Mouse (Mus musculus) small intestine, adult 2 months (tissue): ENCODE measurements around the gene Pkig. TPM values are rescaled to one million over a fixed set of nuclear protein-coding genes. Genes with fewer than 3 reads are reported as not detected.
"Not testable (repeated sequence)": the region's sequence is repeated elsewhere in the genome, so short reads cannot be mapped to it uniquely, and the experiment has no call there.

Experiments used
- H3K27ac ChIP-seq: fragments of 200-500 bp; 2 replicates; pipeline ENCODE4 v1.5.1; 2012; ENCODE audit warnings: low read depth, low read length, control low read depth, inconsistent platforms; ENCODE audit not compliant: insufficient read depth
- H3K27me3 ChIP-seq: fragments of 200-500 bp; 2 replicates; pipeline ENCODE4 v1.6.1; 2012; ENCODE audit warnings: mild to moderate bottlenecking, moderate library complexity, low read length, inconsistent platforms; ENCODE audit not compliant: control insufficient read depth, insufficient read depth
- H3K36me3 ChIP-seq: fragments of 200-500 bp; 2 replicates; pipeline ENCODE4 v1.6.1; 2012; ENCODE audit warnings: mild to moderate bottlenecking, low read length, control low read depth, inconsistent platforms; ENCODE audit not compliant: control insufficient read depth, insufficient read depth
- H3K4me1 ChIP-seq: fragments of 200-500 bp; 2 replicates; pipeline ENCODE4 v1.6.1; 2012; ENCODE audit warnings: low read length, inconsistent platforms, mixed read lengths; ENCODE audit not compliant: control insufficient read depth, insufficient read depth, insufficient read length
- H3K4me3 ChIP-seq: fragments of 200-500 bp; 2 replicates; pipeline ENCODE4 v1.5.1; 2012; ENCODE audit warnings: low read depth, mild to moderate bottlenecking, control low read depth, inconsistent platforms, low read length, moderate library complexity
- CTCF ChIP-seq: fragments of 200-500 bp; IDR thresholded peaks from 2 replicates; pipeline ENCODE4 v1.5.1; 2012; ENCODE audit warnings: low read depth, mild to moderate bottlenecking, control low read depth, inconsistent platforms, low read length, moderate library complexity, mixed read lengths; ENCODE audit not compliant: insufficient replicate concordance, insufficient read length; ENCODE audit errors: extremely low read depth
- POLR2A ChIP-seq: fragments of 200-500 bp; IDR thresholded peaks from 2 replicates; pipeline ENCODE4 v1.6.1; 2012; ENCODE audit warnings: low read depth, mild to moderate bottlenecking, control low read depth, inconsistent platforms, low read length, moderate library complexity
- WGBS: fragments of 180-500 bp; shearing (Covaris S2); methylation state at CpG from one replicate; pipeline ENCODE4 v1.1.7; 2018; 5-methylcytosine and 5-hydroxymethylcytosine counted together
- polyA plus RNA-seq: library from polyadenylated mRNA; depleted of rRNA; stranded (reverse); fragments of >200 nt; gene quantifications from 2 replicates; pipeline ENCODE4 v1.2.3, GENCODE M21; 2012

The Pkig gene
- polyA plus RNA-seq, 1 experiment, result 143 TPM

DNA sequence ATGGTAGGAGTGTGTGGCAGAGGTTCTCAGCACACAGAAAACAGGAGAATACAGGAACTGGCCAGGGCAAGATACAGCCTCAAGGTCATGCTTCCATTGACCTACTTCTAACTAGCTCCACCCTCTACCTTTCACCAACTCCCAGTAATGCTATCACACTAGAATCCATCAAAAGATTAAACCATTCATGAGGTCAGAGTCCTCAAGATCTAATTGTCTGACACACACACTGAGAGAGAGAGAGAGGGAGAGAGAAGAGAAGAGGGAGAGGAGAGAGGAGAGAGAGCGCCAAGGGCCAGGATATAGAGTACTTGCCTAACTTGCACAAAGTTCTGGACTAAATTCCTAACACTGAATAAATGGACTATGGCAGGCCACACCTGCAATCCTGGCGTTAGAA lies 24.2 kb downstream of the Pkig start:
- no peak overlapping the region for H3K4me3 ChIP-seq
- peaks cover 7% of the 10 kb centered on the region; the same call in 1 of the 2 replicates for H3K4me1 ChIP-seq
- no peaks in the 10 kb centered on the region for H3K36me3 ChIP-seq
- H3K27ac ChIP-seq, result no peak overlapping the region
- no peak for TF ChIP-seq POLR2A
- TF ChIP-seq CTCF, result no peak
- no peaks in the 10 kb centered on the region for H3K27me3 ChIP-seq
- WGBS, result 39% methylated on average over 2 of the region's 2 CpGs

DNA sequence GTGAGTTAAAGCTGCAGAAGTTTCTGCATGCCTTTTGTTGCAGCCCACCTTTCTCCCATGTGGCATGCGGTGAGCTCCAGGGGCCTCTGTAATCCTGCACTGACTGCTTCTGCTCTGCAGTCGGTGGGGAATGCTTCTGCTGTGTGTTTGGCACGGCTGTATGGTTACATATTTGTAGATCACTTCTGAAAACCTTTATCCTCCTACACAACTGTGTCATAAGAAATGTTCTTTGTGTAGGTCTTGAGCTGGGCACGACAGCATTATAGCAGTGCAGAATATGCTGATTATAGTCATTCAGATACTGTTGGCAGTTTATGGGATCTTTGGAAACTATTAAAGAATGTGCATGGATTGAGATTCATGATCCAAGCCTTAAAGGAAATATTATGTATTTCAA lies 27.1 kb downstream of the Pkig start:
- no peaks in the 10 kb centered on the region for H3K27me3 ChIP-seq
- no peak overlapping the region for H3K4me3 ChIP-seq
- H3K4me1 ChIP-seq, result peaks cover 14% of the 10 kb centered on the region; the same call in 1 of the 2 replicates
- TF ChIP-seq CTCF, result no peak
- TF ChIP-seq POLR2A, result no peak
- H3K27ac ChIP-seq, result 0 out of 2 replicates have a peak overlapping the region, but pooled peaks have one; percentile 36
- no peaks in the 10 kb centered on the region for H3K36me3 ChIP-seq
- 47% methylated on average over 4 of the region's 4 CpGs for WGBS

DNA sequence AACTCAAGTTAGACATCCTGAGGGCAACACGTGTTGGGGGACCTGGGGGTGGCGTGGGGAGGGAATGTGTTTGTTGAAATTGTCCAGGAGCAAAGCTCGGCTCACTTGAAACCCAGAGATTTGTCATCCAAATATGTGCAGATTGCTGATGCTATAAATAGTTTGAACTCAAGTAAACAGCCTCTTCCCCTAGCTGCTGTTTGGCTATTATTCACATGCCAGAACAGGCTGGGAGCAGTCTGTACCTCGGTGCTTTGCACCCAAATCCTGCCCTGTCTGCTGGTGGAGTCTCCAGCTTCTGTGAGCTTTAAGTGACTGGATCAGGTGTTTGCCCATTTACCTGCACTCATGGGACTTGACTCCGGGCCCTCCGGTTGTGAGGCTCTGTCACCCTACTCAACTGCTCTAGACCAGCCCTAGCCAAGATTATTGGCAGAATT lies 27.6 kb downstream of the Pkig start:
- 52% methylated on average over 6 of the region's 6 CpGs for WGBS
- peak overlapping the region; percentile 59 for H3K27ac ChIP-seq

DNA sequence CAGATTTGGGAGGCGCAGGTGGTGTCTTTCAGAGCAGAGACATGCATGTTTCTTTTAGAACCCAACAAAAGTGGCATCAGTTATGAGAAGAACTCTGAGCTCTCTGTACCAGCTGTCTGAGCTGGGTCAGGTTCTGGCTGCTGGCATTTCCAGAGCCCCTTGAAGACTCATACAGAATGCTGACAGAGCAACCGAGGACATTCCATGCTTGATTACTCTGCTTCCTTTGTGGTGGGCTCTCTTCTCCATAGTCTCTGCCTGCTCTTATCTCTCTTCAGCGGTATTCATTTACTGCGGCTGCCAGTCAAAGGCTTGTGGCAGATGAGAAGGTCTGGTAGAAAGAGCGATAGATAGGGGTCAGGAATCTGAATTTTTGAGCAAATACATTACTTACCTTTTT lies 28.0 kb downstream of the Pkig start:
- H3K27ac ChIP-seq, result peak overlapping the region; percentile 59
- no peaks in the 10 kb centered on the region for H3K27me3 ChIP-seq
- no peaks in the 10 kb centered on the region for H3K36me3 ChIP-seq
- 79% methylated on average over 5 of the region's 5 CpGs for WGBS
- H3K4me3 ChIP-seq, result no peak overlapping the region
- TF ChIP-seq POLR2A (no peak), CTCF (no peak)
- H3K4me1 ChIP-seq, result peaks cover 14% of the 10 kb centered on the region; the same call in 1 of the 2 replicates

More for the DNA sequence above, 27.6 kb downstream of the Pkig start:
- H3K4me1 ChIP-seq, result peaks cover 14% of the 10 kb centered on the region; the same call in 1 of the 2 replicates
- H3K4me3 ChIP-seq, result no peak overlapping the region
- no peaks in the 10 kb centered on the region for H3K27me3 ChIP-seq
- H3K36me3 ChIP-seq, result no peaks in the 10 kb centered on the region
- TF ChIP-seq CTCF (no peak), POLR2A (no peak; the same call in 1 of the 2 replicates)

DNA sequence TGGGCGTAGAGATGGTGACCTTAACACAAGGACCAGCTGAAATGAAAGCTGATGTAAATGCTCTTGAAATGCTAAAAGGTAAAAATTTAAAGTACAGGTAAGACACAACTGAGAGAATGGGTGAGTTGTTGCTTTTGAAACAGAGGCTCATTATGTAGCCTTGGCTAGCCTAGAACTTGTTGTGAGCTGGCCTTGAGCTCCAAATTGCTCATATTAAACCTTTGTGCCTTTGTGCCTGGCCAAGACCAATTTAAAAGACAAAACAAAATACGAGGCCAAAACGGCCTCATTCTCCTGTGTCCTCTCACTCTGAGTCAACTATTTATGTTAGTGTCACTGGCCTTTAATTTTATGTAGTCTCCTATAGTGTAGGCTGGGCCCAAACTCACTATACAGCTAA lies 28.7 kb downstream of the Pkig start:
- no peaks in the 10 kb centered on the region for H3K27me3 ChIP-seq
- no peaks in the 10 kb centered on the region for H3K36me3 ChIP-seq
- 68% methylated on average over 3 of the region's 3 CpGs for WGBS
- H3K4me1 ChIP-seq, result peaks cover 14% of the 10 kb centered on the region; the same call in 1 of the 2 replicates
- no peak overlapping the region for H3K4me3 ChIP-seq
- peak overlapping the region; percentile 19; the same call in 1 of the 2 replicates for H3K27ac ChIP-seq
- TF ChIP-seq CTCF (no peak), POLR2A (no peak)

DNA sequence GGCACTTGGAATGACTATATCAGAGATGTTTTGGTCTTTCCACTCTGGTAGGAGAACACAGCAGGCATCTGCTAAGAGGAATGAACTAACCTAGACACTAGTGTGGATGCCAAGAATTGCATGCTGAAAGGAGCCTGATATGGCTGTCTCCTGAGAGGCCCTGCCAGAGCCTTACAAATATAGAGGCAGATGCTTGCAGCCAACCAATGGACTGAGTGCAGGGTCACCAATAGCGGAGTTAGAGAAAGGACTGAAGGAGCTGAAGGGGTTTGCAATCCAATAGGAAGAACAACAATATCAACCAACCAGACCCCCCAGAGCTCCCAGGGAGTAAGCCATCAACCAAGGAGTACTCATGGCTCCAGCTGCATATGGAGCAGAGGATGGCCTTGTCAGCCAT lies 30.2 kb downstream of the Pkig start:
- not testable (repeated sequence) for H3K36me3 ChIP-seq
- WGBS, result 90% methylated on average over 1 of the region's 1 CpGs

DNA sequence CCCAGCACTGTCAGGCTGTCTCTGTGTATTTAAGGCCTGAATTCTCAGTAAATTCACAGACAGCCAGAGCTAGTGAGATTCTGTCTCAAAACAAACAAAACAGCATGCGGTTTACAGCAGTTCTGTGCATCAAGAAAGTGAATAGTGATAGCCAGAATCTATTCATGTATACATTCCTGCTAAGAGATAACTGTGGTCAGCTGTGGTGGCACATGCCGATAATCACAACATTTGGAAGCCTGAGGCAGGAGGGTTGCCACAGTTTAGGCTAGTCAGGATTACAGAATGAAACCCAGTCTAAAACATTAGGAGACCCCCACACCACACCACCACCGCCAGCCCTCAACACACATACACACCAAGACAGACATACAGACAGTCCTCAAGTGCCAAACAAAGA lies 31.6 kb downstream of the Pkig start:
- 65% methylated on average over 3 of the region's 3 CpGs for WGBS
- no peak overlapping the region for H3K27ac ChIP-seq
- TF ChIP-seq POLR2A (no peak), CTCF (no peak)

More for the DNA sequence above, 30.2 kb downstream of the Pkig start:
- H3K27me3 ChIP-seq, H3K27ac ChIP-seq, H3K4me3 ChIP-seq: not testable (repeated sequence)
- peaks cover 12% of the 10 kb centered on the region; the same call in 1 of the 2 replicates for H3K4me1 ChIP-seq

More for the DNA sequence above, 31.6 kb downstream of the Pkig start:
- Histone ChIP-seq H3K27me3 (no peaks in the 10 kb centered on the region), H3K4me1 (peaks cover 12% of the 10 kb centered on the region; the same call in 1 of the 2 replicates), H3K36me3 (no peaks in the 10 kb centered on the region), H3K4me3 (no peak overlapping the region)
